Mouse (Mus musculus): ENCODE data around the gene Kcnh7. TPM values are rescaled to one million over a fixed set of nuclear protein-coding genes. Genes with fewer than 3 reads are reported as not detected.
"Not testable (repeated sequence)": the region's sequence is repeated elsewhere in the genome, so short reads cannot be mapped to it uniquely, and the experiment has no call there.

Gene Kcnh7
- polyA plus RNA-seq, 1 experiment from 2014 or later = 0.20 TPM

GRCm38 (mm10) chr2:62714362-62714761 lies 469.7 kb downstream of the Kcnh7 start:
- H3K36me3 ChIP-seq; H3K9ac ChIP-seq (replicated peaks); H3K27ac ChIP-seq; H3K4me1 ChIP-seq (replicated peaks); H3K4me3 ChIP-seq (replicated peaks); H3K27me3 ChIP-seq; H3K4me2 ChIP-seq; H3K9me3 ChIP-seq; ATAC-seq (ENCODE audit: insufficient number of reproducible peaks, insufficient read depth, low FRiP score, low TSS enrichment, low read depth): not testable (repeated sequence)
- WGBS = 91% methylated on average over 4 of the region's 4 CpGs

DNA sequence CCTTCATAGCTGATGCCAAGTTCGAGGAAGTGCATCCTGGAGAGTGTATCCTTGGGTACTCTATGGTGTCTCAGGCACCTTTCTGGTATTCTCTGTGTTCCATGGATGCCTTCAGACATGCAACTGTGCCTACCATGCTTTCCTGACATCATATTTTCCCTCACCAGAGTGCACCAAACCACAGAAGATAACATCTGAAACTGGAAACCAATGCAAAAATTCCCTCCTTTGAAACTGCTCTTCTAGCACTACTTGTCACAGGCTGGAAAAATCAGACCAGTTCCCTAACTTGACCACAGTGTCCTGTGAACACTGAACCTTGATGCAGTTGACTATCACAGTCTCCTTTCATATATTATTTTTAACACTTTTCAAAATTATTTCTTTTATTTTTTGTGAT lies 474.5 kb downstream of the Kcnh7 start:
- H3K36me3 ChIP-seq = no peaks in the 10 kb centered on the region
- no peak overlapping the region for H3K4me3 ChIP-seq (replicated peaks)
- H3K4me2 ChIP-seq = no peak overlapping the region
- H3K27me3 ChIP-seq = no peaks in the 10 kb centered on the region
- no peaks in the 10 kb centered on the region for H3K9me3 ChIP-seq
- WGBS = 76% methylated on average over 1 of the region's 1 CpGs
- no peaks in the 10 kb centered on the region for H3K4me1 ChIP-seq (replicated peaks)
- no peak overlapping the region for H3K9ac ChIP-seq (replicated peaks)
- no peak for ATAC-seq (ENCODE audit: insufficient number of reproducible peaks, insufficient read depth, low FRiP score, low TSS enrichment, low read depth)
- H3K27ac ChIP-seq = no peak overlapping the region

GRCm38 (mm10) chr2:62706313-62706712 lies 477.8 kb downstream of the Kcnh7 start:
- Histone ChIP-seq H3K36me3 (no peaks in the 10 kb centered on the region), H3K9ac (replicated peaks) (no peak overlapping the region), H3K4me3 (replicated peaks) (no peak overlapping the region), H3K27ac (no peak overlapping the region), H3K4me1 (replicated peaks) (no peaks in the 10 kb centered on the region), H3K27me3 (no peaks in the 10 kb centered on the region), H3K4me2 (no peak overlapping the region), H3K9me3 (no peaks in the 10 kb centered on the region)
- ATAC-seq (ENCODE audit: insufficient number of reproducible peaks, insufficient read depth, low FRiP score, low TSS enrichment, low read depth) = no peak
- 89% methylated on average over 3 of the region's 3 CpGs for WGBS

DNA sequence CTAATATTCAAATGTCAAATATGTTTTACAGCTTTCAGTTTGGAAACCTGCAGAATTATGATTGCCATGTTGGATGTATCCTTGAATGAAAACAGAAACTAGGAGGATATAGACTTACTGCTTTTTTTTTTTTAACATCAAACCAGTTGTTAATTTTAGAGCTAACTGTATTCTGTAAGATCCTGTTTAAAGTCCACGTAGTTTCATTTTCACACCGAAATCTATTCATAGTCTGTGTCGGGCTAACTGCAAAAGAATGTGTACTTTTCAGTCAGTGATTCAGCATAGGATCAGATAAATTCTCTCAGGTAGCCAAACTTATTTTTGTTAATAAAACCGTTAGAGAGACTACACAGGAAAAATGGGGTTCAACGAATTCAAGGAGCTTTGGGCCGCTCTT lies 498.2 kb downstream of the Kcnh7 start:
- Histone ChIP-seq H3K36me3 (no peaks in the 10 kb centered on the region), H3K27ac (no peak overlapping the region), H3K9ac (replicated peaks) (no peak overlapping the region), H3K4me3 (replicated peaks) (no peak overlapping the region), H3K27me3 (no peaks in the 10 kb centered on the region), H3K4me1 (replicated peaks) (no peaks in the 10 kb centered on the region), H3K9me3 (no peaks in the 10 kb centered on the region), H3K4me2 (no peak overlapping the region)
- ATAC-seq (ENCODE audit: insufficient number of reproducible peaks, insufficient read depth, low FRiP score, low TSS enrichment, low read depth) = no peak
- 88% methylated on average over 6 of the region's 6 CpGs for WGBS

- no peak overlapping the region for H3K4me3 ChIP-seq (replicated peaks)
- H3K9me3 ChIP-seq = no peaks in the 10 kb centered on the region
- 64% methylated on average over 3 of the region's 3 CpGs for WGBS
- no peak overlapping the region for H3K27ac ChIP-seq
- ATAC-seq (ENCODE audit: insufficient number of reproducible peaks, insufficient read depth, low FRiP score, low TSS enrichment, low read depth) = no peak
- no peaks in the 10 kb centered on the region for H3K27me3 ChIP-seq
- no peak overlapping the region for H3K4me2 ChIP-seq
- H3K4me1 ChIP-seq (replicated peaks) = no peaks in the 10 kb centered on the region
- H3K9ac ChIP-seq (replicated peaks) = no peak overlapping the region
- H3K36me3 ChIP-seq = no peaks in the 10 kb centered on the region
These were observed 499.0 kb downstream of the Kcnh7 start for GRCm38 (mm10) chr2:62684989-62685595.

DNA sequence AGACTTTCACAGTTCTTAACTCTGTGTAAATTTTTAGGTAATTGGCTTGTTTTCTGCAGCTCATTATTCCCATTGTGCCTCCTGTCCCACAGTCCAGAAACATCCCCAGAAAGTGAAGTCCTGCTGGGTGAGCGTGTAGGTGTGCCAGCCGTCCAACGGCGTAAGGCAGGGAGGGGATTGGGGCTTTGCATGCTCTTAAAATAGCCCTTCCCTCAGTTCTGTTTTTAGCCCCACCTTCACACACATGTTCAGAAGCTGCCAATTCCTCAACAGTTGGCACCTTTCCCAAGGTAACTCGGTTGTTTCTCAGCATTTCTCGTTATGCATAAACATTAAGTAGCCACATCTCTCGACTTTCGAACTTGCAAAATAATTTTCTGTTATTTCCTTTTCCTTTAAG lies 502.4 kb downstream of the Kcnh7 start:
- WGBS = 70% methylated on average over 8 of the region's 8 CpGs
- Histone ChIP-seq H3K4me2 (no peak overlapping the region), H3K4me1 (replicated peaks) (no peaks in the 10 kb centered on the region)

DNA sequence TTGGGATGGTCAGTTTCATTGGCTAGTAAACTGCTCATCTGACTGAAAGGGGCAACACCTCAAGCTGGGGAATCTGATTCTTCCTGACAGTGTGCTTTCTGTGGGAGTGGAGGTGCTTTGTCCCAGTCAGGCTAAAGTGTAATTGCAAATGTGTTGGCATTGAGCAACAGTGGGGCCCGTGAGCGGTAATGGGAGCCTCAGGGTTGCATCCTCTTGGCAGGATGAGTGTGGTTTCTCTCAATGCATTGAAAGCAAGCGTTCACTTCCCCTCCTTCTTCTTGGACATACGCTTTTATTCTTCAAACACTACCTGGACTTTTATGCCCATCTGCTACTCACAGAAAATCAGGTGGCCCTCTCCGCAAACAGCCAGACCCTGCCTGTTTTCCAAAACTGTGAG lies 511.3 kb downstream of the Kcnh7 start:
- no peaks in the 10 kb centered on the region for H3K27me3 ChIP-seq
- no peak overlapping the region for H3K27ac ChIP-seq
- H3K36me3 ChIP-seq = no peaks in the 10 kb centered on the region
- WGBS = 88% methylated on average over 5 of the region's 5 CpGs
- no peak overlapping the region for H3K9ac ChIP-seq (replicated peaks)
- no peak overlapping the region for H3K4me2 ChIP-seq
- H3K4me3 ChIP-seq (replicated peaks) = no peak overlapping the region
- H3K4me1 ChIP-seq (replicated peaks) = no peaks in the 10 kb centered on the region
- H3K9me3 ChIP-seq = no peaks in the 10 kb centered on the region
- ATAC-seq (ENCODE audit: insufficient number of reproducible peaks, insufficient read depth, low FRiP score, low TSS enrichment, low read depth) = no peak

More for the DNA sequence above, 502.4 kb downstream of the Kcnh7 start:
- Histone ChIP-seq H3K9ac (replicated peaks) (no peak overlapping the region), H3K27me3 (no peaks in the 10 kb centered on the region), H3K36me3 (no peaks in the 10 kb centered on the region), H3K4me3 (replicated peaks) (no peak overlapping the region), H3K9me3 (no peaks in the 10 kb centered on the region), H3K27ac (no peak overlapping the region)
- no peak for ATAC-seq (ENCODE audit: insufficient number of reproducible peaks, insufficient read depth, low FRiP score, low TSS enrichment, low read depth)

- WGBS = 81% methylated on average over 4 of the region's 4 CpGs
- ATAC-seq (ENCODE audit: insufficient number of reproducible peaks, insufficient read depth, low FRiP score, low TSS enrichment, low read depth) = no peak
These were observed 513.3 kb downstream of the Kcnh7 start for GRCm38 (mm10) chr2:62670767-62671166.

DNA sequence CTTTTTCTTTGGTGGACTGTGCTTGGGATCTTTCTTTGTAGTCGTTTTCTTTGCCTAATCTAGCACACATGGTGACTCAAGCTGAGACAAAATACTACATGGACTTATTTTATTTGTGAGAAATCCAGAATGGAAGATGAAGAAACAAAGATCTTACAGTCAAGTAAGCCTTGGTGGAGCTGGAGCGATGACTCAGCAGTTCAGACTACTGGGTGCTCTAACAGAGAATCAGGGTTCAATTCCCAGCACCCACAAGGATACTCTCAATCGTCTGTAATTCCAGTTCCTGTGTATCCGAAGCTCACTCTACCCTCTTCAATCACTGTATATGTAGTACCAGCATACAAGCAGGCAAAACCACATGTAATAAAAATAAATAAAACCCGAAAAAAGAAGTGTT lies 513.8 kb downstream of the Kcnh7 start:
- no peak overlapping the region for H3K27ac ChIP-seq
- no peaks in the 10 kb centered on the region for H3K27me3 ChIP-seq
- H3K4me2 ChIP-seq = no peak overlapping the region
- no peak for ATAC-seq (ENCODE audit: insufficient number of reproducible peaks, insufficient read depth, low FRiP score, low TSS enrichment, low read depth)
- no peak overlapping the region for H3K4me3 ChIP-seq (replicated peaks)
- no peaks in the 10 kb centered on the region for H3K9me3 ChIP-seq
- WGBS = 83% methylated on average over 5 of the region's 5 CpGs
- H3K4me1 ChIP-seq (replicated peaks) = no peaks in the 10 kb centered on the region
- no peaks in the 10 kb centered on the region for H3K36me3 ChIP-seq
- no peak overlapping the region for H3K9ac ChIP-seq (replicated peaks)

More at GRCm38 (mm10) chr2:62670767-62671166, 513.3 kb downstream of the Kcnh7 start:
- Histone ChIP-seq H3K4me2 (no peak overlapping the region), H3K9me3 (no peaks in the 10 kb centered on the region), H3K4me1 (replicated peaks) (no peaks in the 10 kb centered on the region), H3K27me3 (no peaks in the 10 kb centered on the region), H3K9ac (replicated peaks) (no peak overlapping the region), H3K36me3 (no peaks in the 10 kb centered on the region), H3K4me3 (replicated peaks) (no peak overlapping the region), H3K27ac (no peak overlapping the region)

DNA sequence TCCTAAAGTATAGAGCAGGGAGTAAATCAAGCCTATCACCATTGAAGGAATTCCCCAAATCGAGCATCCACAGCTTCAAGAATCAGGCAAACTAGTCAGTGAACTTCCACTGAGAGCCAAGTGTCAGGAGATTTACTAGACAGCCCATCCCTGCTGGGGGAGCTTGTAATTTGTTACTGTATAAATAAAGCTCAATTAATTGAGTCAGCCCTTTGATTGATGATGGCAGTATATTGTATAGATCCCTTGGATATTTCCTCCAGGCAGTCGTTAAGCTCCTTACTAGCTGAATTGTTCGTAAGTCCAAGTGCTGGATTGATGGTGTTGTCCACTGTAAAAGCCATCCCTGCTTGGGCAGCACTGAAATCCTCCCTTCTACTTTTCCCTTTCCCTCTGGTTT lies 514.2 kb downstream of the Kcnh7 start:
- Histone ChIP-seq H3K9me3 (no peaks in the 10 kb centered on the region), H3K9ac (replicated peaks) (no peak overlapping the region), H3K4me2 (no peak overlapping the region), H3K27me3 (peaks cover 1% of the 10 kb centered on the region), H3K4me1 (replicated peaks) (no peaks in the 10 kb centered on the region), H3K36me3 (no peaks in the 10 kb centered on the region), H3K27ac (no peak overlapping the region), H3K4me3 (replicated peaks) (no peak overlapping the region)
- ATAC-seq (ENCODE audit: insufficient number of reproducible peaks, insufficient read depth, low FRiP score, low TSS enrichment, low read depth) = no peak
- WGBS = 49% methylated on average over 3 of the region's 3 CpGs

GRCm38 (mm10) chr2:62665536-62665935 lies 518.6 kb downstream of the Kcnh7 start:
- Histone ChIP-seq H3K9ac (replicated peaks) (no peak overlapping the region), H3K4me2 (no peak overlapping the region), H3K4me3 (replicated peaks) (no peak overlapping the region), H3K9me3 (no peaks in the 10 kb centered on the region), H3K4me1 (replicated peaks) (no peaks in the 10 kb centered on the region), H3K27me3 (peaks cover 11% of the 10 kb centered on the region), H3K36me3 (no peaks in the 10 kb centered on the region), H3K27ac (no peak overlapping the region)
- ATAC-seq (ENCODE audit: insufficient number of reproducible peaks, insufficient read depth, low FRiP score, low TSS enrichment, low read depth) = no peak
- 36% methylated on average over 1 of the region's 1 CpGs for WGBS

GRCm38 (mm10) chr2:62664839-62665238 lies 519.2 kb downstream of the Kcnh7 start:
- H3K36me3 ChIP-seq = no peaks in the 10 kb centered on the region
- WGBS = 62% methylated on average over 7 of the region's 7 CpGs
- H3K4me2 ChIP-seq = peak overlapping the region; percentile 98; the same call in 1 of the 2 replicates
- H3K4me1 ChIP-seq (replicated peaks) = no peaks in the 10 kb centered on the region
- H3K9me3 ChIP-seq = no peaks in the 10 kb centered on the region
- no peak overlapping the region for H3K9ac ChIP-seq (replicated peaks)
- H3K4me3 ChIP-seq (replicated peaks) = no peak overlapping the region
- H3K27ac ChIP-seq = no peak overlapping the region
- no peak for ATAC-seq (ENCODE audit: insufficient number of reproducible peaks, insufficient read depth, low FRiP score, low TSS enrichment, low read depth)
- H3K27me3 ChIP-seq = peaks cover 11% of the 10 kb centered on the region

All from limb, embryonic 12.5 days (tissue).